Mouse (Mus musculus): ENCODE data around the gene Scn3b. TPM values are rescaled to one million over a fixed set of nuclear protein-coding genes. Genes with fewer than 3 reads are reported as not detected.

Scn3b gene
- polyA plus RNA-seq, 1 experiment from 2014 or later = 2.2 TPM

GRCm38 (mm10) chr9:40275904-40276303 is 6.9 kb downstream of the Scn3b start:
- Histone ChIP-seq H3K9me3 (no peaks in the 10 kb centered on the region), H3K27ac (no peak overlapping the region), H3K36me3 (replicated peaks) (no peaks in the 10 kb centered on the region), H3K4me1 (no peaks in the 10 kb centered on the region), H3K27me3 (ENCODE audit: poor library complexity, severe bottlenecking) (no peaks in the 10 kb centered on the region; the same call in 1 of the 2 replicates), H3K4me3 (no peak overlapping the region)
- DNase-seq (ENCODE audit: extremely low spot score, low spot score) = no peak
- 93% methylated on average over 5 of the region's 5 CpGs for WGBS

GRCm38 (mm10) chr9:40277671-40278070 is 8.7 kb downstream of the Scn3b start:
- no peak for DNase-seq (ENCODE audit: extremely low spot score, low spot score)
- Histone ChIP-seq H3K36me3 (replicated peaks) (no peaks in the 10 kb centered on the region), H3K4me1 (no peaks in the 10 kb centered on the region), H3K9me3 (no peaks in the 10 kb centered on the region), H3K4me3 (no peak overlapping the region), H3K27ac (no peak overlapping the region), H3K27me3 (ENCODE audit: poor library complexity, severe bottlenecking) (no peaks in the 10 kb centered on the region)
- WGBS = 88% methylated on average over 3 of the region's 3 CpGs

- Histone ChIP-seq H3K27me3 (ENCODE audit: poor library complexity, severe bottlenecking) (no peaks in the 10 kb centered on the region), H3K27ac (no peak overlapping the region), H3K36me3 (replicated peaks) (no peaks in the 10 kb centered on the region), H3K9me3 (no peaks in the 10 kb centered on the region), H3K4me1 (no peaks in the 10 kb centered on the region), H3K4me3 (no peak overlapping the region)
- DNase-seq (ENCODE audit: extremely low spot score, low spot score) = no peak
- 90% methylated on average over 7 of the region's 7 CpGs for WGBS
Measured at GRCm38 (mm10) chr9:40279438-40279837, 10.4 kb downstream of the Scn3b start.

- no peaks in the 10 kb centered on the region for H3K9me3 ChIP-seq
- no peaks in the 10 kb centered on the region for H3K27me3 ChIP-seq (ENCODE audit: poor library complexity, severe bottlenecking)
- WGBS = 90% methylated on average over 7 of the region's 7 CpGs
- no peak overlapping the region for H3K4me3 ChIP-seq
- no peak overlapping the region for H3K27ac ChIP-seq
- no peaks in the 10 kb centered on the region for H3K36me3 ChIP-seq (replicated peaks)
- DNase-seq (ENCODE audit: extremely low spot score, low spot score) = no peak
- no peaks in the 10 kb centered on the region for H3K4me1 ChIP-seq
Measured at GRCm38 (mm10) chr9:40282968-40283367, 14.0 kb downstream of the Scn3b start.

GRCm38 (mm10) chr9:40292475-40292874 is 23.5 kb downstream of the Scn3b start:
- Histone ChIP-seq H3K27me3 (ENCODE audit: poor library complexity, severe bottlenecking) (no peaks in the 10 kb centered on the region), H3K4me1 (no peaks in the 10 kb centered on the region), H3K4me3 (no peak overlapping the region), H3K27ac (no peak overlapping the region), H3K9me3 (no peaks in the 10 kb centered on the region), H3K36me3 (replicated peaks) (peaks cover 11% of the 10 kb centered on the region)
- WGBS = 88% methylated on average over 4 of the region's 4 CpGs
- DNase-seq (ENCODE audit: extremely low spot score, low spot score) = no peak

- 90% methylated on average over 8 of the region's 8 CpGs for WGBS
- no peak for DNase-seq (ENCODE audit: extremely low spot score, low spot score)
Measured at GRCm38 (mm10) chr9:40293286-40293685, 24.3 kb downstream of the Scn3b start.

GRCm38 (mm10) chr9:40293740-40294139 is 24.7 kb downstream of the Scn3b start:
- WGBS = 91% methylated on average over 5 of the region's 5 CpGs
- H3K27me3 ChIP-seq (ENCODE audit: poor library complexity, severe bottlenecking) = no peaks in the 10 kb centered on the region
- H3K4me1 ChIP-seq = no peaks in the 10 kb centered on the region
- peaks cover 11% of the 10 kb centered on the region for H3K36me3 ChIP-seq (replicated peaks)
- DNase-seq (ENCODE audit: extremely low spot score, low spot score) = no peak
- no peak overlapping the region for H3K4me3 ChIP-seq
- no peak overlapping the region for H3K27ac ChIP-seq
- no peaks in the 10 kb centered on the region for H3K9me3 ChIP-seq

More at GRCm38 (mm10) chr9:40293286-40293685, 24.3 kb downstream of the Scn3b start:
- no peaks in the 10 kb centered on the region for H3K9me3 ChIP-seq
- H3K27me3 ChIP-seq (ENCODE audit: poor library complexity, severe bottlenecking) = no peaks in the 10 kb centered on the region
- no peak overlapping the region for H3K27ac ChIP-seq
- H3K36me3 ChIP-seq (replicated peaks) = peaks cover 11% of the 10 kb centered on the region
- H3K4me3 ChIP-seq = no peak overlapping the region
- H3K4me1 ChIP-seq = no peaks in the 10 kb centered on the region

GRCm38 (mm10) chr9:40294210-40294609 is 25.2 kb downstream of the Scn3b start:
- H3K27me3 ChIP-seq (ENCODE audit: poor library complexity, severe bottlenecking) = no peaks in the 10 kb centered on the region
- H3K27ac ChIP-seq = no peak overlapping the region
- 90% methylated on average over 5 of the region's 5 CpGs for WGBS
- DNase-seq (ENCODE audit: extremely low spot score, low spot score) = no peak
- H3K36me3 ChIP-seq (replicated peaks) = peaks cover 16% of the 10 kb centered on the region
- no peaks in the 10 kb centered on the region for H3K9me3 ChIP-seq
- no peaks in the 10 kb centered on the region for H3K4me1 ChIP-seq
- H3K4me3 ChIP-seq = no peak overlapping the region

- Histone ChIP-seq H3K27me3 (ENCODE audit: poor library complexity, severe bottlenecking) (no peaks in the 10 kb centered on the region), H3K36me3 (replicated peaks) (peaks cover 22% of the 10 kb centered on the region), H3K9me3 (no peaks in the 10 kb centered on the region), H3K4me1 (no peaks in the 10 kb centered on the region), H3K27ac (no peak overlapping the region), H3K4me3 (no peak overlapping the region)
- no peak for DNase-seq (ENCODE audit: extremely low spot score, low spot score)
- 93% methylated on average over 1 of the region's 1 CpGs for WGBS
Measured at GRCm38 (mm10) chr9:40294866-40295265, 25.8 kb downstream of the Scn3b start.

GRCm38 (mm10) chr9:40296251-40296650 is 27.2 kb downstream of the Scn3b start:
- Histone ChIP-seq H3K27me3 (ENCODE audit: poor library complexity, severe bottlenecking) (no peaks in the 10 kb centered on the region), H3K9me3 (no peaks in the 10 kb centered on the region), H3K4me1 (no peaks in the 10 kb centered on the region), H3K36me3 (replicated peaks) (peaks cover 25% of the 10 kb centered on the region), H3K4me3 (no peak overlapping the region), H3K27ac (no peak overlapping the region)
- WGBS = 95% methylated on average over 5 of the region's 5 CpGs
- no peak for DNase-seq (ENCODE audit: extremely low spot score, low spot score)

- no peaks in the 10 kb centered on the region for H3K27me3 ChIP-seq (ENCODE audit: poor library complexity, severe bottlenecking)
- H3K4me1 ChIP-seq = no peaks in the 10 kb centered on the region
- 93% methylated on average over 9 of the region's 9 CpGs for WGBS
- no peak overlapping the region for H3K27ac ChIP-seq
- H3K36me3 ChIP-seq (replicated peaks) = peaks cover 27% of the 10 kb centered on the region
- no peak overlapping the region for H3K4me3 ChIP-seq
- no peaks in the 10 kb centered on the region for H3K9me3 ChIP-seq
- DNase-seq (ENCODE audit: extremely low spot score, low spot score) = no peak
Measured at GRCm38 (mm10) chr9:40297969-40298368, 29.0 kb downstream of the Scn3b start.

- Histone ChIP-seq H3K9me3 (no peaks in the 10 kb centered on the region), H3K4me3 (no peak overlapping the region), H3K27me3 (ENCODE audit: poor library complexity, severe bottlenecking) (no peaks in the 10 kb centered on the region), H3K4me1 (no peaks in the 10 kb centered on the region), H3K36me3 (replicated peaks) (peaks cover 24% of the 10 kb centered on the region), H3K27ac (no peak overlapping the region)
- WGBS = 95% methylated on average over 7 of the region's 7 CpGs
- no peak for DNase-seq (ENCODE audit: extremely low spot score, low spot score)
Measured at GRCm38 (mm10) chr9:40299323-40299722, 30.3 kb downstream of the Scn3b start.

- Histone ChIP-seq H3K36me3 (replicated peaks) (peaks cover 31% of the 10 kb centered on the region), H3K27ac (no peak overlapping the region)
- no peak for DNase-seq (ENCODE audit: extremely low spot score, low spot score)
Measured at GRCm38 (mm10) chr9:40300018-40300989, 31.3 kb downstream of the Scn3b start.

More at GRCm38 (mm10) chr9:40300018-40300989, 31.3 kb downstream of the Scn3b start:
- no peak overlapping the region for H3K4me3 ChIP-seq
- H3K27me3 ChIP-seq (ENCODE audit: poor library complexity, severe bottlenecking) = no peaks in the 10 kb centered on the region
- no peaks in the 10 kb centered on the region for H3K4me1 ChIP-seq
- no peaks in the 10 kb centered on the region for H3K9me3 ChIP-seq
- WGBS = 93% methylated on average over 15 of the region's 15 CpGs
